Mouse (Mus musculus) 3134 (cell line): Measurements from ENCODE around the gene Tsx.

Experiments used
- DNase-seq: peaks from one replicate; pipeline ENCODE4 v3.0.0-alpha.2; 2011; ENCODE audit warnings: low spot score; ENCODE audit not compliant: insufficient read length; ENCODE audit errors: extremely low read depth

Tsx gene

DNA sequence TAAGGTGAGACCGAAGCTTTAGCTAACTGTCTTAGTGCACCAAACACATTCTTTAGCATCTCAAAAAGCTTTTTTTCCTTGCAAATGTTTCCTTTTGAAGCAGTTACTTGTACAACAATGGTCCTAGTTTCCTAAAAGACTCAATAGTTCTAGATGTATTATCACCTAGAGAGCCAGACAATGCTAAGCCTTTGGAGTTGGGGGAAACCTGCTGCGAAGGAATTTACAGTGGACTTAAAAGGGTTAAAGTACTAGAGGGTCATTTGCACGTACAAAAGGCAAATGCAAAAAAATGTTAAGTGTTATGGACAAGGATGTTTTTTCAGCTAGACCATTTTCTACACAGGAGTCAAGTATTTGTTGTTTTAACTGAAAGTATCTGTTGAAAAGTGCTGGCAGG is 58.1 kb downstream of the Tsx start:
- DNase-seq, result no peak
